ENCODE assay signal across 21 mouse cellular contexts in genomic region chr13:43837812-43838211, GRCm38 (mm10).
"Had no signal": no experiment of that assay in that cellular context is flagged by ENCODE, and none has a peak within 500 bp of the region (broad histone marks: within the 10 kb centered on the region; RNA-seq: fewer than 3 reads in every experiment).

No protein-coding gene starts in this region.

- H3K36me3 ChIP-seq: limb, embryonic 12.5 days; limb, embryonic 15.5 days; midbrain, embryonic 12.5 days; stomach, embryonic 15.5 days had no signal

- H3K4me3 ChIP-seq: left cerebral cortex, adult 2 months; limb, embryonic 12.5 days; limb, embryonic 15.5 days; midbrain, embryonic 12.5 days; stomach, embryonic 15.5 days had no signal

- DNase-seq: kidney, adult 8-10 months; kidney, postnatal 25 days; layer of hippocampus, postnatal 36 days; left cerebral cortex, postnatal 4 days; liver, postnatal 0 days; lung, embryonic 14.5 days; right cerebral cortex, adult 18-20 months; right cerebral cortex, postnatal 14 days; right cerebral cortex, postnatal 4 days; spleen, adult 18-20 months; thymus, postnatal 25 days had no signal

- H3K9ac ChIP-seq: limb, embryonic 12.5 days; limb, embryonic 15.5 days; liver, embryonic 14.5 days; liver, postnatal 0 days; lung, embryonic 14.5 days; midbrain, embryonic 12.5 days; stomach, embryonic 15.5 days had no signal

- H3K27ac ChIP-seq: left cerebral cortex, adult 2 months; limb, embryonic 12.5 days; limb, embryonic 15.5 days; liver, embryonic 14.5 days; macrophage; midbrain, embryonic 12.5 days; stomach, embryonic 15.5 days had no signal

- H3K4me2 ChIP-seq: limb, embryonic 12.5 days; limb, embryonic 15.5 days; liver, embryonic 11.5 days; lung, embryonic 14.5 days; midbrain, embryonic 12.5 days; stomach, embryonic 15.5 days had no signal

- ATAC-seq: intestine, postnatal 0 days; liver, postnatal 0 days; lung, postnatal 0 days had no signal

- H3K27me3 ChIP-seq: limb, embryonic 12.5 days; limb, embryonic 15.5 days; stomach, embryonic 15.5 days had no signal

- H3K9me3 ChIP-seq: limb, embryonic 12.5 days; limb, embryonic 15.5 days; midbrain, embryonic 12.5 days; stomach, embryonic 15.5 days had no signal

- H3K4me1 ChIP-seq: stomach, embryonic 15.5 days had no signal
